Mouse (Mus musculus) kidney, adult 9 months (tissue): ENCODE measurements around the gene Phlpp1.
"Not testable (repeated sequence)": the region's sequence is repeated elsewhere in the genome, so short reads cannot be mapped to it uniquely, and the experiment has no call there.

Source experiments
- DNase-seq: peaks from one replicate; pipeline ENCODE4 v3.0.0; 2022

Gene Phlpp1

GRCm38 (mm10) chr1:106268028-106268799 lies 96.7 kb downstream of the Phlpp1 start:
- DNase-seq = no peak

- no peak for DNase-seq
Observed at GRCm38 (mm10) chr1:106269337-106269736, 97.8 kb downstream of the Phlpp1 start.

GRCm38 (mm10) chr1:106272916-106273315 lies 101.4 kb downstream of the Phlpp1 start:
- no peak for DNase-seq

- no peak for DNase-seq
Observed at GRCm38 (mm10) chr1:106273801-106274200, 102.2 kb downstream of the Phlpp1 start.

GRCm38 (mm10) chr1:106274561-106275001 lies 103.0 kb downstream of the Phlpp1 start:
- no peak for DNase-seq

- DNase-seq = no peak
Observed at GRCm38 (mm10) chr1:106275142-106275541, 103.6 kb downstream of the Phlpp1 start.

- no peak for DNase-seq
Observed at GRCm38 (mm10) chr1:106275731-106276130, 104.2 kb downstream of the Phlpp1 start.

- no peak for DNase-seq
Observed at GRCm38 (mm10) chr1:106276824-106277223, 105.3 kb downstream of the Phlpp1 start.

GRCm38 (mm10) chr1:106277286-106277685 lies 105.7 kb downstream of the Phlpp1 start:
- no peak for DNase-seq

- DNase-seq = no peak
Observed at GRCm38 (mm10) chr1:106278552-106279060, 107.1 kb downstream of the Phlpp1 start.

GRCm38 (mm10) chr1:106279404-106280123 lies 108.0 kb downstream of the Phlpp1 start:
- no peak for DNase-seq

- DNase-seq = peak; percentile 44
Observed at GRCm38 (mm10) chr1:106280171-106280913, 108.8 kb downstream of the Phlpp1 start.

- DNase-seq = no peak
Observed at GRCm38 (mm10) chr1:106286815-106287214, 115.3 kb downstream of the Phlpp1 start.

- DNase-seq = no peak
Observed at GRCm38 (mm10) chr1:106289065-106289464, 117.5 kb downstream of the Phlpp1 start.

- DNase-seq = no peak
Observed at GRCm38 (mm10) chr1:106289580-106289979, 118.0 kb downstream of the Phlpp1 start.

GRCm38 (mm10) chr1:106309394-106310039 lies 138.0 kb downstream of the Phlpp1 start:
- no peak for DNase-seq

- DNase-seq = no peak
Observed at GRCm38 (mm10) chr1:106310285-106310684, 138.7 kb downstream of the Phlpp1 start.

- DNase-seq = not testable (repeated sequence)
Observed at GRCm38 (mm10) chr1:106311830-106312229, 140.3 kb downstream of the Phlpp1 start.

- DNase-seq = no peak
Observed at GRCm38 (mm10) chr1:106314476-106314875, 142.9 kb downstream of the Phlpp1 start.

GRCm38 (mm10) chr1:106316641-106317304 lies 145.2 kb downstream of the Phlpp1 start:
- peak; percentile 56 for DNase-seq

- no peak for DNase-seq
Observed at GRCm38 (mm10) chr1:106318341-106318740, 146.8 kb downstream of the Phlpp1 start.

- no peak for DNase-seq
Observed at GRCm38 (mm10) chr1:106320583-106320982, 149.0 kb downstream of the Phlpp1 start.
